Mouse (Mus musculus): ENCODE measurements at regions not wholly inside any gene's neighbourhood (a gene's known extent, or its start where the extent isn't known, plus 50 kb on each side); places are given as distances from the start of the nearest gene placed in this dataset.

- H3K36me3 ChIP-seq (replicated peaks in 1 of 2; ENCODE audit: control insufficient read depth in 1 of 2, insufficient read depth in 1 of 2, low read length in 1 of 2) = no peaks in the 10 kb centered on the region
- H3K27ac ChIP-seq (ENCODE audit: insufficient read depth, low read depth) = no peak overlapping the region
- H3K4me1 ChIP-seq (ENCODE audit: control insufficient read depth in 1 of 2, insufficient read depth in 2 of 2) = peaks cover 0 to 8% of the 10 kb centered on the region in 2 experiments; a peak in 2 of 4 replicates
- TF ChIP-seq MXI1 (IDR thresholded peaks at IDR 0.05; ENCODE audit: low read depth, low read length) (no peak), ZMIZ1 (IDR thresholded peaks at IDR 0.05; ENCODE audit: low read depth, low read length) (no peak), KAT2A (IDR thresholded peaks at IDR 0.05; ENCODE audit: insufficient replicate concordance, low read length) (no peak), IRF4 (IDR thresholded peaks at IDR 0.05; ENCODE audit: low read depth, low read length) (no peak), TCF12 (IDR thresholded peaks at IDR 0.05; ENCODE audit: low read depth, low read length) (no peak), POLR2AphosphoS2 (IDR thresholded peaks at IDR 0.05; ENCODE audit: low read depth, low read length) (no peak), BHLHE40 (IDR thresholded peaks at IDR 0.05; ENCODE audit: low read depth, low read length) (no peak), MAFK (IDR thresholded peaks at IDR 0.05; ENCODE audit: insufficient replicate concordance, low read length) (no peak), CHD2 (IDR thresholded peaks at IDR 0.05; ENCODE audit: low read length) (no peak), ZKSCAN1 (IDR thresholded peaks at IDR 0.05; ENCODE audit: borderline replicate concordance, low read depth, low read length) (no peak), RCOR1 (conservative IDR thresholded peaks at IDR 0.05; ENCODE audit: low read depth, low read length) (no peak), ETS1 (conservative IDR thresholded peaks at IDR 0.05; ENCODE audit: low read depth, low read length) (no peak), CHD1 (IDR thresholded peaks at IDR 0.05; ENCODE audit: low read depth, low read length) (no peak), HCFC1 (IDR thresholded peaks at IDR 0.05; ENCODE audit: low read depth, low read length) (no peak)
- dilution Hi-C loops (cut with MboI; ENCODE audit: extremely low pct_ligation_motif_present, extremely low pct_unique_long_range_greater_than_20kb, low sequenced_read_pairs) = no loop called here
- no peak overlapping the region for H3K9ac ChIP-seq (ENCODE audit: insufficient read depth, low read depth)
- no peaks in the 10 kb centered on the region for H3K27me3 ChIP-seq (replicated peaks)
- no peak overlapping the region for H3K4me2 ChIP-seq (ENCODE audit: insufficient read depth, low read depth, poor library complexity, severe bottlenecking)
- in situ Hi-C loops (cut with MboI; ENCODE audit: low pct_ligation_motif_present, low pct_unique_long_range_greater_than_20kb, low sequenced_read_pairs) = loop anchor here (25.0 kb wide), 1 partner anchor 448 kb away; no protein-coding TSS in a partner anchor
- DNase-seq (ENCODE audit: extremely low read depth) = no peak
- no peaks in the 10 kb centered on the region for H3K9me3 ChIP-seq (replicated peaks; ENCODE audit: low read length)
- no peaks in the 10 kb centered on the region for H3K79me2 ChIP-seq (replicated peaks; ENCODE audit: control insufficient read depth, extremely low read depth, insufficient read depth, poor library complexity, severe bottlenecking)
- no peak overlapping the region for H3K4me3 ChIP-seq (replicated peaks in 1 of 3; ENCODE audit: low read depth in 2 of 3, low read length in 2 of 3, poor library complexity in 1 of 3)
Observed at GRCm38 (mm10) chr3:21489547-21489946, 586.9 kb upstream of the Tbl1xr1 start.

DNA sequence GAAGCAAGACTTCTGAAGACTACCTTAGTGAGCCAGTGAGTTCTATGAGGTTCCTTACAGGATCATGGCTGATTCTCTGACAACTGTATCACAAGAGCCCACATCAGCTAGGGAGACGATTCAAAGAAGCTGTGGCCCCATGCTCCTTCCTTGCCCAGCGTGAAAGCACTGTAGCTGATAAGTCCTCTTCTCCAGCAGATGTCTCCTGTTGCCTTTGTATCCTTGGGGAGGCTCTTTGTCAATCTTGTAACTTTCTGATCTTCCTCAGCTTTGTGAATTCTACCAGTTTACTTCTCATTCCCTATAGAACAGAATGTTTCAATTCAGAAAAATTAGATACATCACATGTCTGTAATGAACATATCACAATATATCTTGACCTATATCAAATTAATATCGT is 584.0 kb upstream of the Tbl1xr1 start:
- no peak overlapping the region for H3K9ac ChIP-seq (ENCODE audit: insufficient read depth, low read depth)
- dilution Hi-C loops (cut with MboI; ENCODE audit: extremely low pct_ligation_motif_present, extremely low pct_unique_long_range_greater_than_20kb, low sequenced_read_pairs) (no loop called here), in situ Hi-C loops (cut with MboI; ENCODE audit: low pct_ligation_motif_present, low pct_unique_long_range_greater_than_20kb, low sequenced_read_pairs) (loop anchor here (25.0 kb wide), 1 partner anchor 445 kb away; no protein-coding TSS in a partner anchor)
- no peaks in the 10 kb centered on the region for H3K27me3 ChIP-seq (replicated peaks)
- peaks cover 0 to 7% of the 10 kb centered on the region in 2 experiments; a peak in 2 of 4 replicates for H3K4me1 ChIP-seq (ENCODE audit: control insufficient read depth in 1 of 2, insufficient read depth in 2 of 2)
- no peaks in the 10 kb centered on the region for H3K79me2 ChIP-seq (replicated peaks; ENCODE audit: control insufficient read depth, extremely low read depth, insufficient read depth, poor library complexity, severe bottlenecking)
- no peaks in the 10 kb centered on the region for H3K9me3 ChIP-seq (replicated peaks; ENCODE audit: low read length)
- TF ChIP-seq MAFK (IDR thresholded peaks at IDR 0.05; ENCODE audit: insufficient replicate concordance, low read length) (no peak), CTCF (conservative IDR thresholded peaks at IDR 0.05 in 1 of 2, IDR thresholded peaks at IDR 0.05 in 1 of 2; ENCODE audit: low read depth in 2 of 2, low read length in 2 of 2) (peak in 1 of 2 experiments; percentile 32; a peak in 1 of 4 replicates), RAD21 (IDR thresholded peaks at IDR 0.05; ENCODE audit: low read depth, low read length) (peak; percentile 47), SMC3 (IDR thresholded peaks at IDR 0.05; ENCODE audit: low read depth, low read length) (peak; percentile 38), NELFE (IDR thresholded peaks at IDR 0.05; ENCODE audit: low read depth, low read length) (no peak), POLR2AphosphoS2 (IDR thresholded peaks at IDR 0.05; ENCODE audit: low read depth, low read length) (no peak), ZC3H11A (IDR thresholded peaks at IDR 0.05; ENCODE audit: low read depth, low read length) (no peak), PAX5 (IDR thresholded peaks at IDR 0.05; ENCODE audit: low read length) (no peak), E2F4 (IDR thresholded peaks at IDR 0.05; ENCODE audit: insufficient replicate concordance, low read depth, low read length) (no peak)
- no peak overlapping the region for H3K4me3 ChIP-seq (replicated peaks in 1 of 3; ENCODE audit: low read depth in 2 of 3, low read length in 2 of 3, poor library complexity in 1 of 3)
- no peak overlapping the region for H3K27ac ChIP-seq (ENCODE audit: insufficient read depth, low read depth)
- H3K4me2 ChIP-seq (ENCODE audit: insufficient read depth, low read depth, poor library complexity, severe bottlenecking) = no peak overlapping the region
- no peaks in the 10 kb centered on the region for H3K36me3 ChIP-seq (replicated peaks in 1 of 2; ENCODE audit: control insufficient read depth in 1 of 2, insufficient read depth in 1 of 2, low read length in 1 of 2)
- no peak for DNase-seq (ENCODE audit: extremely low read depth)

Data from CH12.LX (cell line).